Mouse (Mus musculus) MEL (cell line): Measurements from ENCODE around the gene Pex14.

ENCODE experiments used
- CTCF ChIP-seq, 3 experiments: IDR thresholded peaks in 2 of 3; conservative IDR thresholded peaks in 1 of 3; 2 replicates each; pipeline ENCODE4 v1.5.1; 2011 to 2012; ENCODE audit warnings: low read length in 3 of 3, low read depth in 2 of 3, mild to moderate bottlenecking in 2 of 3, improper control_type of control experiment in 1 of 3, inconsistent platforms in 1 of 3, mixed read lengths in 1 of 3, moderate library complexity in 1 of 3; ENCODE audit not compliant: control insufficient read depth in 1 of 3, insufficient read depth in 1 of 3, poor library complexity in 1 of 3, severe bottlenecking in 1 of 3
- EP300 ChIP-seq, 2 experiments: IDR thresholded peaks; 2 replicates each; pipeline ENCODE4 v1.6.1; 2011; ENCODE audit warnings: improper control_type of control experiment in 2 of 2, low read length in 2 of 2, low read depth in 1 of 2, mild to moderate bottlenecking in 1 of 2
- KAT2A ChIP-seq: conservative IDR thresholded peaks from 2 replicates; pipeline ENCODE4 v1.6.1; 2012; ENCODE audit warnings: low read depth, low read length, improper control_type of control experiment, inconsistent platforms
- NELFE ChIP-seq: IDR thresholded peaks from 2 replicates; pipeline ENCODE4 v1.6.1; 2011; ENCODE audit warnings: low read depth, low read length, improper control_type of control experiment
- POLR2A ChIP-seq, 2 experiments: IDR thresholded peaks; 2 replicates each; pipeline ENCODE4 v1.6.1; 2011 to 2012; ENCODE audit warnings: low read length in 2 of 2, mild to moderate bottlenecking in 2 of 2, control low read depth in 1 of 2, improper control_type of control experiment in 1 of 2, low read depth in 1 of 2, moderate library complexity in 1 of 2; ENCODE audit not compliant: control insufficient read depth in 1 of 2, insufficient read depth in 1 of 2, poor library complexity in 1 of 2
- POLR2AphosphoS2 ChIP-seq: IDR thresholded peaks from 2 replicates; pipeline ENCODE4 v1.6.1; 2011; ENCODE audit warnings: low read length, improper control_type of control experiment
- RAD21 ChIP-seq: IDR thresholded peaks from 2 replicates; pipeline ENCODE4 v1.6.1; 2011; ENCODE audit warnings: mild to moderate bottlenecking, low read depth, low read length, improper control_type of control experiment
- TAL1 ChIP-seq: IDR thresholded peaks from 2 replicates; pipeline ENCODE4 v1.6.1; 2012; ENCODE audit warnings: mild to moderate bottlenecking, inconsistent platforms, low read length, moderate library complexity, mixed read lengths

- TF ChIP-seq CTCF (IDR thresholded peaks at IDR 0.05 in 2 of 3, conservative IDR thresholded peaks at IDR 0.05 in 1 of 3; ENCODE audit: control insufficient read depth in 1 of 3, insufficient read depth in 1 of 3, low read depth in 2 of 3, low read length in 3 of 3, poor library complexity in 1 of 3, severe bottlenecking in 1 of 3): no peak
- no peak for TF ChIP-seq EP300 (IDR thresholded peaks at IDR 0.05; ENCODE audit: low read depth in 1 of 2, low read length in 2 of 2)
- no peak for TF ChIP-seq RAD21
- TF ChIP-seq POLR2AphosphoS2: no peak
- TF ChIP-seq POLR2A (IDR thresholded peaks at IDR 0.05; ENCODE audit: control insufficient read depth in 1 of 2, insufficient read depth in 1 of 2, low read depth in 1 of 2, low read length in 2 of 2, poor library complexity in 1 of 2): no peak
- TF ChIP-seq NELFE: no peak
- TF ChIP-seq KAT2A: no peak
- TF ChIP-seq TAL1: no peak
Measured at GRCm38 (mm10) chr4:149080111-149080510, 19.6 kb downstream of the Pex14 start.
